Mouse (Mus musculus) hindbrain, embryonic 14.5 days (tissue): Measurements from ENCODE around the gene Gins1. TPM values are rescaled to one million over a fixed set of nuclear protein-coding genes. Genes with fewer than 3 reads are reported as not detected.
"Not testable (repeated sequence)": the region's sequence is repeated elsewhere in the genome, so short reads cannot be mapped to it uniquely, and the experiment has no call there.

ENCODE experiments used
- ATAC-seq: fragments of 200-750 bp; cut with Nextera tagmentation; 2 replicates; pipeline ENCODE4 v1.8.0; 2017; ENCODE audit warnings: moderate number of reproducible peaks, mild to moderate bottlenecking, moderate TSS enrichment, moderate library complexity; ENCODE audit not compliant: low FRiP score
- DNase-seq: peaks from one replicate; pipeline ENCODE4 v3.0.0-alpha.2; 2015; ENCODE audit warnings: low spot score
- H3K27ac ChIP-seq: fragments of 300-500 bp; sonication (generic); 2 replicates; pipeline ENCODE4 v1.5.1; 2014; ENCODE audit warnings: mild to moderate bottlenecking, moderate library complexity
- H3K27me3 ChIP-seq: fragments of 300-500 bp; sonication (generic); 2 replicates; pipeline ENCODE4 v1.6.1; 2014; ENCODE audit warnings: mild to moderate bottlenecking, low read length, mixed read lengths; ENCODE audit not compliant: control insufficient read depth, insufficient read depth
- H3K36me3 ChIP-seq: fragments of 300-500 bp; sonication (generic); replicated peaks from 2 replicates; pipeline ENCODE4 v1.6.1; 2014; ENCODE audit not compliant: control insufficient read depth, insufficient read depth
- H3K4me1 ChIP-seq: fragments of 300-500 bp; sonication (generic); replicated peaks from 2 replicates; pipeline ENCODE4 v1.6.1; 2014; ENCODE audit warnings: antibody characterized with exemption, low read length, mixed read lengths; ENCODE audit not compliant: control insufficient read depth, insufficient read depth
- H3K4me2 ChIP-seq: fragments of 300-500 bp; sonication (generic); replicated peaks from 2 replicates; pipeline ENCODE4 v1.6.1; 2014; ENCODE audit warnings: mild to moderate bottlenecking, moderate library complexity
- H3K4me3 ChIP-seq: fragments of 300-500 bp; sonication (generic); replicated peaks from 2 replicates; pipeline ENCODE4 v1.5.1; 2014; ENCODE audit warnings: mild to moderate bottlenecking, low read length
- H3K9ac ChIP-seq: fragments of 300-500 bp; sonication (generic); 2 replicates; pipeline ENCODE4 v1.6.1; 2014
- H3K9me3 ChIP-seq: fragments of 300-500 bp; sonication (generic); 2 replicates; pipeline ENCODE4 v1.6.1; 2016; ENCODE audit warnings: low read length; ENCODE audit not compliant: control insufficient read depth
- WGBS: fragments of 180-500 bp; shearing (Covaris S2); extraction: QIAGEN DNeasy Blood & Tissue Kit; methylation state at CpG from one replicate; pipeline ENCODE4 v1.1.7; 2014; 5-methylcytosine and 5-hydroxymethylcytosine counted together
- polyA plus RNA-seq: library from polyadenylated mRNA; unstranded; fragments of >200 nt; fragmentation: Nextera tagmentation; extraction: Ambion mirVana; gene quantifications from 2 replicates; pipeline ENCODE4 v1.2.1, GENCODE M21; 2014

The Gins1 gene
- polyA plus RNA-seq, 1 experiment from 2014 or later, result 17.5 TPM

DNA sequence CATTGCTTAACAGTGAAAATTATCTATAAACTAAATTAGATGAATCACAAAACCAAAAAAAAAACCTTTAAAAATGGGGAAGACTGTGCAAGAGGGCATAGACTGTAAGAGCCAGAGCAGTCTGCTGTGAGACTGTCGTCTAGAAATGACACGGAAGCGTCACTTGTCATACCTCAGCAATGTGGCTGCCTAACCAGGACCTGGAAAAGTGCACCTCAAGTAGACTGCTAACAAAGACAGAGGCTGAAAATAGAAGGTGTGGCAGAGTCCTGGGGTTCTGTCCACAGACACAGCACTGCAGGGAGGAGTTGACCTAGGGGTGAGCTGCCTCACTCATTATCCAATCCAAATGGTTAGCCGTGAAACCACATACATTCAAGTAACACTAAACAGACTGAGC, 17.0 kb downstream of the Gins1 start:
- Histone ChIP-seq H3K27ac (no peak overlapping the region), H3K9me3 (no peaks in the 10 kb centered on the region), H3K4me2 (no peak overlapping the region), H3K9ac (no peak overlapping the region), H3K36me3 (peaks cover 13% of the 10 kb centered on the region), H3K27me3 (no peaks in the 10 kb centered on the region), H3K4me1 (no peaks in the 10 kb centered on the region), H3K4me3 (no peak overlapping the region)
- ATAC-seq (no peak), DNase-seq (no peak)
- WGBS, result 96% methylated on average over 4 of the region's 4 CpGs

DNA sequence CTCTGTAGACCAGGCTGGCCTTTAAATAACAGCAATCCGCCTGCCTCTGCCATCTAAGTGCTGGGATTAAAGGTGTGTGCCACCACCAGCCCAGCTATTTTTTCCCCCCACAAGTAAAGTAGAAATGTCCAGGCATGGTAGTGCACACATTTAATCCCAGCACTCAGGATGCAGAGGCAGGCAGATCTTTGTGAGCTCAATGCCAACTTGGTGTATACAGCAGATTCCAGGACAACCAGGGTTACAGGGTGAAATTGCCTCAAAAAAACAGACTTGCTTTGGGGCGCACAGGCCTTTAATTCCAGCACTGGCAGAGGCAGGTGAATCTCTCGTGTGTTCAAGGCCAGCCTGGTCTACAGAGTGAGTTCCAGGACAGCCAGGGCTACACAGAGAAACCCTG, 17.8 kb downstream of the Gins1 start:
- H3K9ac ChIP-seq, result no peak overlapping the region
- peaks cover 12% of the 10 kb centered on the region for H3K36me3 ChIP-seq
- ATAC-seq (no peak), DNase-seq (no peak)
- H3K27ac ChIP-seq, result no peak overlapping the region
- 96% methylated on average over 3 of the region's 3 CpGs for WGBS
- no peak overlapping the region for H3K4me2 ChIP-seq
- H3K4me1 ChIP-seq, result no peaks in the 10 kb centered on the region
- H3K27me3 ChIP-seq, result no peaks in the 10 kb centered on the region
- H3K4me3 ChIP-seq, result no peak overlapping the region
- H3K9me3 ChIP-seq, result no peaks in the 10 kb centered on the region

DNA sequence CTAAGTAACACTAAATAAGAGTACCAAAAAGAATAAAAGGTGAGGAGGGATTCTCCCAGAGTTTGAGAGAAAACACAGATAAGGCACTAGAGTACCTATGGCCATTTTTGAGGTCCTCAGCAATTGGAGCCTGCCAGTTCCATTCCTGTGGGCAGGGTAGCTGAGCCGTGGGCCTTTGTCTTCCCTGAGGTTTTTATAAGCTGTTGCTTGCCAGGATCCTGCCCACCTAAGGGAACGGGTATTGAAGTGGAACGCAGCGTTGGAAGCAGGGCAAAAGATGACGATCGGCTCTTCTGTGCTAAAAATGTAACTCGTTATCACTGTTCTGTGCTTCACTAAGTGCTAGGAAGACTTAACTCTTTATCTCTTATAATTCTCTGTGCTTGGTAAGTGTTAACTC, 18.3 kb downstream of the Gins1 start:
- Histone ChIP-seq H3K9ac (no peak overlapping the region), H3K27ac (no peak overlapping the region), H3K4me2 (no peak overlapping the region), H3K4me3 (no peak overlapping the region), H3K4me1 (no peaks in the 10 kb centered on the region), H3K27me3 (no peaks in the 10 kb centered on the region), H3K36me3 (peaks cover 9% of the 10 kb centered on the region; the same call in 1 of the 2 replicates), H3K9me3 (no peaks in the 10 kb centered on the region)
- DNase-seq (no peak), ATAC-seq (no peak)
- WGBS, result 88% methylated on average over 7 of the region's 7 CpGs

DNA sequence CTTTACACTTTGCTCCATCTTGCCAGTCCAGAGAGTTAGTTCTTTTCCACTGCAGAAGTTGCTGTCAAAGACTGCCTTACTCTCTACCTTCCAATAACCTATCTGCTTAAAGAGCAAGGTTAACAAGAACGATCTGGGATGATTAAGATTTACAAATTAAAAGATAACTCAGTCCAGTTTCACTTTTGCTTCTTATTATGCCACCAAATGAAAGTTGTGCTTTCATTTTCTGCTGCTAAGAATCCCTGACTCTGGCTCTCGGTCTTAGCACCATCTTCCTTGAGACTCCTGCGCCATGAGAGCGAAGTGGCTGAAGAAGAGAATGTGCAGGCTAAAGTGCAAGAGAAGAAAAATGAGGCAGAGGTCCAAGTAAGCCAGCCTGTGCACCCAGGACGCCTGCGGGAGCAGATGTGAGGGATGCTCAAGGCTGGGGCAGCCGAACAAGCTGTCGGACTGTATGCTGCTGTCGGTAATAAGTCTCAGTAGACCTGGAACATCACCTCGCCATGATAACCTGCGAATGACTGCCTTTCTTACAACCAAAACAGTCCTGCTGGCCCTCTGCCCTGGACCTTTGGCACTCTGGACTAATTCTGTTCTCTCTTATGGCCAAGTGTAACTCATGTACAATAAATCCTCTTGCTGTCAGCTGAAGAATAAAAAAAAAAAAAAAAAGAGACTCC, 22.0 kb downstream of the Gins1 start:
- Histone ChIP-seq H3K36me3 (peaks cover 11% of the 10 kb centered on the region; the same call in 1 of the 2 replicates), H3K27me3 (no peaks in the 10 kb centered on the region), H3K27ac (no peak overlapping the region), H3K4me2 (no peak overlapping the region), H3K4me3 (no peak overlapping the region), H3K9ac (no peak overlapping the region), H3K9me3 (no peaks in the 10 kb centered on the region), H3K4me1 (no peaks in the 10 kb centered on the region)
- DNase-seq, result no peak
- 95% methylated on average over 11 of the region's 11 CpGs for WGBS
- no peak for ATAC-seq

DNA sequence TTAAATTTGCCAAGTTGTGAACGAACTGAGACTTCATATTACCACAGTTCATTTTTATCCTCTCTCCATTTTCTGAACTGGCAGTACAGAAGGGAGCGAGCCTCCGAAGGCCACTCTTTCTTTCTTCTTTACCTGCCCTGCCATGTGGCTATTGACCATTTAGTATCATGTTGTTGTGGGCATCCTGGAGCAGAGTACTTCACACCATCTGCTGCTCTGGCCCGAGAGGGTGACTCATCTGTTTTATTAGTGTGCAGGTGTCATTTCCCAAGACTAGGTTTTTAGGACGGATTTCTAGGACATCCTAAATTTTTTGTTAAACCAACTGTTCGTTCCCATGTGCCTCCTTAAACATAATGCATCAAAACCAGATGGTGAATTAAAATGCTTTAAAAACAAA, 24.0 kb downstream of the Gins1 start:
- H3K9ac ChIP-seq, result no peak overlapping the region
- H3K27me3 ChIP-seq, result no peaks in the 10 kb centered on the region
- ATAC-seq (no peak), DNase-seq (no peak)
- no peak overlapping the region for H3K27ac ChIP-seq
- no peaks in the 10 kb centered on the region for H3K4me1 ChIP-seq
- peaks cover 21% of the 10 kb centered on the region; the same call in 1 of the 2 replicates for H3K36me3 ChIP-seq
- no peak overlapping the region for H3K4me3 ChIP-seq
- 96% methylated on average over 6 of the region's 6 CpGs for WGBS
- no peak overlapping the region for H3K4me2 ChIP-seq
- H3K9me3 ChIP-seq, result no peaks in the 10 kb centered on the region

DNA sequence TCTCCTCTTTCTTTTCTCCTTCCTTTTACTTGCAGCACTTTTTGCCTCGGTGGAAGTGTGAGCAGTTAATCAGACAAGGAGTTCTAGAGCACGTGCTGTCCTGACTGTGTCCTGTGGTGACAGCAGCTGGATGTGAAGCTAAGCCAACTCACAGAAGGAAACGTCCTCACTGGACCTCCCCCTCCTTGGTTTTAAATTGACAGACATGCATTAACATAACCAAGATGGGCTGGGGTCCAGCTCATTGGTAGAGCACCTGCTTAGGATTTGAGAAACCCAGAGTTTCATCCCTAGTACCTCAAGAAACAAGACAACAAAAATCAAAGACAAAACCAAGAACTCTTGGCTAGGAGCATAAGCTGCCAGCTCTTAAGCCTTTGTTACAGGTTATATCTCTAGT, 25.6 kb downstream of the Gins1 start:
- no peaks in the 10 kb centered on the region for H3K4me1 ChIP-seq
- no peak overlapping the region for H3K4me3 ChIP-seq
- ATAC-seq (no peak), DNase-seq (no peak)
- H3K27ac ChIP-seq, result no peak overlapping the region
- H3K36me3 ChIP-seq, result peaks cover 34% of the 10 kb centered on the region
- H3K27me3 ChIP-seq, result no peaks in the 10 kb centered on the region
- H3K9ac ChIP-seq, result no peak overlapping the region
- H3K9me3 ChIP-seq, result no peaks in the 10 kb centered on the region
- H3K4me2 ChIP-seq, result no peak overlapping the region
- 71% methylated on average over 3 of the region's 3 CpGs for WGBS

DNA sequence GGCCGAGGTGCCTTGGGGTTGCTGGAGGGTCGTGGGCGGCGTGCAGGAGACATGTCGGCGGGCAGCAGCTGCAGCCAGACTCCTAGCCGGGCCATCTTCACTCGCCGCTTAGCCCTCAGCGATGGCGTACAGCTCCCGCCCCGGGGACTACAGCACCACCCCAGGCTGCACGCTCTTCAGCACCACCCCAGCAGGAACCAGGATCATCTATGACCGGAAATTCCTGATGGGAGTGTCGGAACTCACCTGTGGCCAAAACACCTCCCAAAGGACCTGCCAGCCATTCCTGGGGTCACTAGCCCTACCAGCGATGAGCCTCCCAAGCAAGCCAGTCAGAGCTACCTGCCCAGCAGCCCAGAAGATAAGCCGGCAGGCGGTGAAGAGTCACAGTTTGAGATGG, 28.3 kb downstream of the Gins1 start:
- Histone ChIP-seq H3K4me1 (no peaks in the 10 kb centered on the region), H3K36me3 (peaks cover 44% of the 10 kb centered on the region), H3K27me3 (no peaks in the 10 kb centered on the region), H3K9me3 (no peaks in the 10 kb centered on the region), H3K9ac (no peak overlapping the region), H3K27ac (no peak overlapping the region), H3K4me2 (no peak overlapping the region), H3K4me3 (no peak overlapping the region)
- WGBS, result 83% methylated on average over 19 of the region's 19 CpGs
- DNase-seq (no peak), ATAC-seq (no peak)

DNA sequence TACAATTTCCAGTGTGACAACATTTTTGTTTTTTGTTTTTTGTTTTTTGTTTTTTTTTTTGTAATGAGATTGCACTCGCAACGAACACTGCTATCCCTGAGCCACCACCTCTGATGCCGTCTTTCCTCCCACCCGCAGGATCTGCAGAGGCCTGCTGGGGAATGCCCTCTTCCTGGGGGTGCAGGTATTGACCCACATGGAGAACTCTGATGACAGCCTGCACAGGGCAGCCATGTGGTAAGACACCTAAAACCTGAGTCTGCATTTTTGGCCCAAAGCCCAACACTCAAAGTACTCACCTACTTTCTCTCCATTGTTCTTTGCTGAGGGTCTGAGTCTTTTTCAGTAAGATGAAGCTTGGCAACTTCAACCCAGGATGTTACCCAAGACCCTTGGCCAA, 29.5 kb downstream of the Gins1 start:
- Histone ChIP-seq H3K4me2 (no peak overlapping the region), H3K4me1 (no peaks in the 10 kb centered on the region), H3K27me3 (no peaks in the 10 kb centered on the region), H3K36me3 (peaks cover 44% of the 10 kb centered on the region), H3K9ac (no peak overlapping the region), H3K9me3 (no peaks in the 10 kb centered on the region), H3K4me3 (no peak overlapping the region), H3K27ac (no peak overlapping the region)
- no peak for ATAC-seq
- 90% methylated on average over 4 of the region's 4 CpGs for WGBS
- DNase-seq, result no peak

DNA sequence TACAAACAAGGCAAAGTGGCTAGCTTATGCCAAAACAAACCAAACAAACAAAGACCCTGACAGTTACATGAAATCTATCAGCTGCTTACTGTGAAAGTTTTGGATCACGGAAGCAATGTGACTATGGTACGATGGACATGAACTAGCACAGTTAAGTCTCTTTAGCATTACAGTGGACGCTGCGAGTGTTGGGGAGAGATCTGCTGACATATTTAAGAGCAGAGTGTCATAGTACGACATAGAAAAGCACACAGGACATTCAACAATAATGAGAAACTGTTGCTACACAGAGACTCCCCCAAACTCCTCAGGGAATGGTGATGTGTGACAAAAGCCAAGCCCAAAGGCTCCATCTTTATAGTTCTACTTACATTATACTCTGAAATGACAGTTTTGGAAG, 38.8 kb downstream of the Gins1 start:
- no peak overlapping the region for H3K4me3 ChIP-seq
- no peaks in the 10 kb centered on the region for H3K9me3 ChIP-seq
- H3K27me3 ChIP-seq, result no peaks in the 10 kb centered on the region
- no peak for DNase-seq
- 98% methylated on average over 5 of the region's 5 CpGs for WGBS
- 0 out of 2 replicates have a peak, but pooled peaks cover 5% of the 10 kb centered on the region for H3K36me3 ChIP-seq
- no peaks in the 10 kb centered on the region for H3K4me1 ChIP-seq
- ATAC-seq, result no peak
- no peak overlapping the region for H3K27ac ChIP-seq
- no peak overlapping the region for H3K9ac ChIP-seq
- H3K4me2 ChIP-seq, result no peak overlapping the region

DNA sequence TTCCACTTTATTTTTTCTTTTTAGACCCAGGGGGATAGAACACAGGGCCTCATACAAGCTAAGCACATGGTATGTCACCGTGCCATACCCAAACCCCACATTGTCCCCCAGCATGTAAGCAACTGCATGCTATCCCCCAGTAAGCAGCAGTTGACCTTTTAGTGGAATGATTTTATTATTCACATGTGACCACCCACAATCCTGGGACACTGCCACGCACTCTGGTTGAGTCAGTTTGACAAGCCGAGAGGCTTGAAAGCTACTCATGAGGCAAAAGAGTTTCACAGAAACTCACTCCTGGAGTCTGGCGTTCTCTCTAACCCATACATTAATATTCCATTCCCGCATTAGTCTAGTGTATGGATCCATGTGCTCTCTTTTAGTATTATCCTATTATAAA, 42.1 kb downstream of the Gins1 start:
- not testable (repeated sequence) for H3K9ac ChIP-seq, ATAC-seq, H3K9me3 ChIP-seq, H3K27ac ChIP-seq, H3K4me2 ChIP-seq, H3K4me3 ChIP-seq, DNase-seq, H3K27me3 ChIP-seq, H3K4me1 ChIP-seq
- peaks cover 22% of the 10 kb centered on the region for H3K36me3 ChIP-seq
- WGBS, result 93% methylated on average over 5 of the region's 5 CpGs
